Mouse (Mus musculus) kidney, postnatal 0 days (tissue): ENCODE results near the gene 1600015I10Rik. TPM values are rescaled to one million over a fixed set of nuclear protein-coding genes. Genes with fewer than 3 reads are reported as not detected.

Experiments used
- ATAC-seq: fragments of 200-750 bp; cut with Nextera tagmentation; replicated peaks from 2 replicates; pipeline ENCODE4 v1.8.0; 2017; ENCODE audit warnings: low read depth, moderate number of reproducible peaks, moderate TSS enrichment, moderate library complexity; ENCODE audit not compliant: low FRiP score
- DNase-seq: peaks from one replicate; pipeline ENCODE4 v3.0.0-alpha.2; 2016; ENCODE audit warnings: low spot score
- H3K27ac ChIP-seq: fragments of 300-500 bp; sonication (generic); 2 replicates; pipeline ENCODE4 v1.5.1; 2014; ENCODE audit warnings: mild to moderate bottlenecking
- H3K27me3 ChIP-seq: fragments of 300-500 bp; sonication (generic); 2 replicates; pipeline ENCODE4 v1.6.1; 2014; ENCODE audit warnings: low read length, mixed read lengths; ENCODE audit not compliant: insufficient read depth
- H3K36me3 ChIP-seq: fragments of 300-500 bp; sonication (generic); 2 replicates; pipeline ENCODE4 v1.6.1; 2014; ENCODE audit warnings: low read length, mixed read lengths; ENCODE audit not compliant: insufficient read depth
- H3K4me1 ChIP-seq: fragments of 300-500 bp; sonication (generic); replicated peaks from 2 replicates; pipeline ENCODE4 v1.6.1; 2014; ENCODE audit warnings: antibody characterized with exemption, low read length, mixed read lengths; ENCODE audit not compliant: insufficient read depth
- H3K4me2 ChIP-seq: fragments of 300-500 bp; sonication (generic); 2 replicates; pipeline ENCODE4 v1.6.1; 2014; ENCODE audit warnings: mild to moderate bottlenecking, low read length, moderate library complexity, mixed read lengths
- H3K4me3 ChIP-seq: fragments of 300-500 bp; sonication (generic); replicated peaks from 2 replicates; pipeline ENCODE4 v1.5.1; 2014; ENCODE audit warnings: low read depth, low read length
- H3K9ac ChIP-seq: fragments of 300-500 bp; sonication (generic); 2 replicates; pipeline ENCODE4 v1.6.1; 2014; ENCODE audit warnings: low read depth, low read length
- H3K9me3 ChIP-seq: fragments of 300-500 bp; sonication (generic); replicated peaks from 2 replicates; pipeline ENCODE4 v1.6.1; 2016; ENCODE audit warnings: low read length, inconsistent platforms, mixed read lengths
- CTCF ChIP-seq: IDR thresholded peaks from 2 replicates; pipeline ENCODE4 v1.5.1; 2016; ENCODE audit warnings: antibody characterized with exemption, low read depth, mild to moderate bottlenecking, moderate library complexity
- WGBS: fragments of 180-500 bp; shearing (Covaris S2); extraction: QIAGEN DNeasy Blood & Tissue Kit; methylation state at CpG from one replicate; pipeline ENCODE4 v1.1.7; 2014; 5-methylcytosine and 5-hydroxymethylcytosine counted together
- polyA plus RNA-seq: library from polyadenylated mRNA; unstranded; fragments of >200 nt; fragmentation: Nextera tagmentation; extraction: Ambion mirVana; gene quantifications from 2 replicates; pipeline ENCODE4 v1.2.1, GENCODE M21; 2015

The 1600015I10Rik gene
- polyA plus RNA-seq, 1 experiment from 2014 or later = not detected

- DNase-seq (peak; percentile 42), ATAC-seq (peak; percentile 84)
- TF ChIP-seq CTCF = peak; percentile 38; the same call in 1 of the 2 replicates
- H3K4me1 ChIP-seq = no peaks in the 10 kb centered on the region
- H3K4me3 ChIP-seq = no peak overlapping the region
- H3K27me3 ChIP-seq = no peaks in the 10 kb centered on the region
- no peaks in the 10 kb centered on the region for H3K9me3 ChIP-seq
- H3K4me2 ChIP-seq = 0 out of 2 replicates have a peak overlapping the region, but pooled peaks have one; percentile 10
- no peak overlapping the region for H3K9ac ChIP-seq
- WGBS = 68% methylated on average over 17 of the region's 17 CpGs
- H3K36me3 ChIP-seq = no peaks in the 10 kb centered on the region
- H3K27ac ChIP-seq = peak overlapping the region; percentile 78
Measured at GRCm38 (mm10) chr6:48902511-48903406, 26.9 kb upstream of the 1600015I10Rik start.

- no peak for DNase-seq
- no peak overlapping the region for H3K4me2 ChIP-seq
- H3K9ac ChIP-seq = no peak overlapping the region
- H3K27me3 ChIP-seq = no peaks in the 10 kb centered on the region
- no peaks in the 10 kb centered on the region for H3K4me1 ChIP-seq
- no peak for TF ChIP-seq CTCF
- WGBS = 54% methylated on average over 4 of the region's 4 CpGs
- no peak overlapping the region for H3K4me3 ChIP-seq
- H3K9me3 ChIP-seq = no peaks in the 10 kb centered on the region
- H3K27ac ChIP-seq = peak overlapping the region; percentile 3; the same call in 1 of the 2 replicates
- H3K36me3 ChIP-seq = no peaks in the 10 kb centered on the region
- peak; percentile 59 for ATAC-seq
Measured at GRCm38 (mm10) chr6:48903437-48903836, 26.3 kb upstream of the 1600015I10Rik start.

- ATAC-seq (no peak), DNase-seq (no peak)
- Histone ChIP-seq H3K27me3 (no peaks in the 10 kb centered on the region), H3K4me2 (no peak overlapping the region), H3K4me1 (no peaks in the 10 kb centered on the region), H3K9ac (no peak overlapping the region), H3K27ac (no peak overlapping the region), H3K4me3 (no peak overlapping the region), H3K9me3 (no peaks in the 10 kb centered on the region), H3K36me3 (no peaks in the 10 kb centered on the region)
- TF ChIP-seq CTCF = no peak
- 92% methylated on average over 13 of the region's 13 CpGs for WGBS
Measured at GRCm38 (mm10) chr6:48905606-48906005, 24.1 kb upstream of the 1600015I10Rik start.

GRCm38 (mm10) chr6:48906371-48906770 is 23.3 kb upstream of the 1600015I10Rik start:
- no peak overlapping the region for H3K9ac ChIP-seq
- H3K4me1 ChIP-seq = no peaks in the 10 kb centered on the region
- no peaks in the 10 kb centered on the region for H3K27me3 ChIP-seq
- H3K9me3 ChIP-seq = no peaks in the 10 kb centered on the region
- ATAC-seq = no peak
- no peaks in the 10 kb centered on the region for H3K36me3 ChIP-seq
- TF ChIP-seq CTCF = no peak
- no peak overlapping the region for H3K27ac ChIP-seq
- no peak for DNase-seq
- no peak overlapping the region for H3K4me3 ChIP-seq
- H3K4me2 ChIP-seq = no peak overlapping the region
- 96% methylated on average over 14 of the region's 14 CpGs for WGBS

GRCm38 (mm10) chr6:48909229-48909628 is 20.5 kb upstream of the 1600015I10Rik start:
- no peak for ATAC-seq

GRCm38 (mm10) chr6:48912033-48912432 is 17.7 kb upstream of the 1600015I10Rik start:
- Histone ChIP-seq H3K4me1 (no peaks in the 10 kb centered on the region), H3K4me3 (no peak overlapping the region), H3K27me3 (no peaks in the 10 kb centered on the region), H3K36me3 (no peaks in the 10 kb centered on the region), H3K9me3 (no peaks in the 10 kb centered on the region), H3K27ac (no peak overlapping the region), H3K4me2 (no peak overlapping the region), H3K9ac (no peak overlapping the region)
- 40% methylated on average over 3 of the region's 3 CpGs for WGBS
- DNase-seq (peak; percentile 24), ATAC-seq (no peak)
- TF ChIP-seq CTCF = peak; percentile 68

More at GRCm38 (mm10) chr6:48909229-48909628, 20.5 kb upstream of the 1600015I10Rik start:
- DNase-seq = no peak
- Histone ChIP-seq H3K4me3 (no peak overlapping the region), H3K27ac (no peak overlapping the region), H3K4me2 (no peak overlapping the region), H3K9me3 (no peaks in the 10 kb centered on the region), H3K4me1 (no peaks in the 10 kb centered on the region), H3K36me3 (no peaks in the 10 kb centered on the region), H3K9ac (no peak overlapping the region), H3K27me3 (no peaks in the 10 kb centered on the region)
- 76% methylated on average over 1 of the region's 1 CpGs for WGBS
- no peak for TF ChIP-seq CTCF
